ENCODE assay signal across 20 mouse cellular contexts in the genomic region with DNA sequence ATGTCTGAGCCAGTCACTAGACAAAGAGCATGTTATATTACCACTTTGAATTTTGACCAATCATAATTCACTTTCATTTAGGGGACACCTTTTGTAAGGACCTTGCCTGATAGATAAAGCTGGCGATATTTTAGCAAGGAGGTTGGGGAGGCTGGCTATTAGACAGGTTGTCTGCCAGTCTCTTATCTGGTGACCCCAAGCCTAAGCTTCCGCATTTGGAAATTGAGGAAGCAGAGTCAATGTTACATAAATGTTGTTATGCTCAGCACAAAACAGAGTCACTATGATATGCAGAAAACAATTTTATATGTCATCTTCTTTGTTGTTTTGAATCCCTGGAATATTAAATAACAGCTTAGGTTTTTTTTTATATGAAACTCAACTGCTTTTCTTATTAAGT.
"Had no signal": no experiment of that assay in that cellular context is flagged by ENCODE, and none has a peak within 500 bp of the region (broad histone marks: within the 10 kb centered on the region; RNA-seq: fewer than 3 reads in every experiment).

No protein-coding gene starts in this region.

- H3K27ac ChIP-seq: intestine, embryonic 15.5 days; kidney, embryonic 15.5 days; limb, embryonic 10.5 days; limb, embryonic 13.5 days; liver, embryonic 14.5 days; lung, embryonic 15.5 days; midbrain, embryonic 10.5 days; neural tube, embryonic 12.5 days; stomach, embryonic 15.5 days had no signal

- DNase-seq: kidney, adult 11 months; kidney, adult 8-10 months; kidney, postnatal 10 days; kidney, postnatal 36 days; liver; liver, postnatal 0 days; lung, postnatal 10 days; lung, postnatal 36 days; right cerebral cortex, postnatal 25 days; spleen, adult 18-20 months; thymus, postnatal 25 days had no signal

- ATAC-seq: intestine, embryonic 15.5 days; liver, postnatal 0 days had no signal

- H3K4me1 ChIP-seq: intestine, embryonic 15.5 days; kidney, embryonic 15.5 days; limb, embryonic 10.5 days; limb, embryonic 13.5 days; lung, embryonic 15.5 days; midbrain, embryonic 10.5 days; neural tube, embryonic 12.5 days; stomach, embryonic 15.5 days had no signal

- H3K27me3 ChIP-seq: intestine, embryonic 15.5 days; kidney, embryonic 15.5 days; limb, embryonic 13.5 days; lung, embryonic 15.5 days; neural tube, embryonic 12.5 days; stomach, embryonic 15.5 days had no signal

- H3K36me3 ChIP-seq: intestine, embryonic 15.5 days; kidney, embryonic 15.5 days; limb, embryonic 10.5 days; limb, embryonic 13.5 days; lung, embryonic 15.5 days; midbrain, embryonic 10.5 days; neural tube, embryonic 12.5 days; stomach, embryonic 15.5 days had no signal

- H3K4me3 ChIP-seq: intestine, embryonic 15.5 days; kidney, embryonic 15.5 days; limb, embryonic 10.5 days; limb, embryonic 13.5 days; lung, embryonic 15.5 days; midbrain, embryonic 10.5 days; neural tube, embryonic 12.5 days; stomach, embryonic 15.5 days had no signal

- H3K9me3 ChIP-seq: intestine, embryonic 15.5 days; kidney, embryonic 15.5 days; limb, embryonic 10.5 days; limb, embryonic 13.5 days; lung, embryonic 15.5 days; midbrain, embryonic 10.5 days; neural tube, embryonic 12.5 days; stomach, embryonic 15.5 days had no signal

- H3K4me2 ChIP-seq: intestine, embryonic 15.5 days; kidney, embryonic 15.5 days; limb, embryonic 13.5 days; lung, embryonic 15.5 days; neural tube, embryonic 12.5 days; stomach, embryonic 15.5 days had no signal

- H3K9ac ChIP-seq: intestine, embryonic 15.5 days; kidney, embryonic 15.5 days; limb, embryonic 13.5 days; liver, embryonic 14.5 days; liver, postnatal 0 days; lung, embryonic 15.5 days; neural tube, embryonic 12.5 days; stomach, embryonic 15.5 days had no signal
